Mouse (Mus musculus): ENCODE measurements around the gene Pde11a.

Pde11a gene

DNA sequence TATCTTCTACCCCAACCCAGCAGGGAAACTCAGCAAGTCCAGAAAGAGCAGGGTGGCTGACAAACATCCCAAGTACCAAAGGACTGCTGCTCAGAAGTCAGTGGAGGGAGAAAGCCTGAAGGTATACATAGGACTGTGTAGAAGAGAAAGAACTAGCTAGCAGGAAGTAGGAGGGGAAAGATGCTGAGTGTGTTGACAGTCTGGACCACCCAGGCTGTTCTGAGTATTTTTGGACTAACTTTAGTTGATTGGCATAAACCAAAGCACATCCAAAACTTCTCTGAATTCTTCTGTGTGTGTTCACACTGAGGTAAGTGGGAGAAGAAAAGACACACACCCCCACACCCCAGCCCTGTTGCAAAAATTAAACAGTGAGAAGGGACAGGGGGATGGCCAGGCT is 248.1 kb downstream of the Pde11a start:
- DNase-seq (ENCODE audit: low spot score): no peak

- DNase-seq (ENCODE audit: low spot score): no peak
Measured at GRCm38 (mm10) chr2:76088844-76089243, 249.7 kb downstream of the Pde11a start.

DNA sequence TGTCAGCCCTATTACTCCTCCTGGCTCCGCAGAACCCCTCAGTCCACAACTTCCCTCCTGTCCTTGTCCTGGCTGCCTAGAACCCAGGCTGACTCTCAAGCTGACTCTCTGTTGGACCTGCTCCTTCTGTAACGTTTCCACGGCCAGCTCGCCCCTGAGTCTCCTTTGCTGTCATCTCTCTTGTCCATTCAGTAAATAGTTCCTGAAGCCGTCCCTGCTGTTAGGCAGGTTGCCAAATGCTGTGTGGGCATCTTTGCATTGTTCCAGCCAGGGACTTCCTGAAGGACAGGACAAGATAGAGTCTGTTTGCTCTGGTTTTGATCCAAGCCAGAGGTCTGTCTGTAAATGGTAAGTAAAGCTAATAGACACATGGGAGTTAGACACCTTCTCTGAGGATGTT is 250.2 kb downstream of the Pde11a start:
- DNase-seq (ENCODE audit: low spot score): no peak

- DNase-seq (ENCODE audit: low spot score): no peak
Measured at GRCm38 (mm10) chr2:76087170-76087569, 251.4 kb downstream of the Pde11a start.

DNA sequence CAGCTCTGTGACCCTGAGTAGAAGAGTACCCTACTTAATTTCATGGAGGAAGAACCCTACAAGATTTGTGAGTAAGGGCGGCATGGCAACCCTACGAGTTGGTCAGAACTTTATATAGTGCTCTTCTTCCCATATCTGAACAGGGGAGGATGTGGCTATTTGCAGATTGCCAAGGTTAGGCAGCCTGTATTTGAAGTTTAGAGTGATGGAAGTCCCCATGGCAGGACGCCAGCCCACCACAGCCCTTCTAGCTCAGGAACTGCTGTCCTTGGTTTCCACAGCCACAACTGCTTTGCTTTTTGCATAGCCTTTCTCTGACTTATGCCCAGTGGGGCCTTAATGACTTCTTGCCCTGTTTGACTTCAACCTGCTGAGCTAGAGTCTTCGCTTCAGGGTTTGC is 253.6 kb downstream of the Pde11a start:
- DNase-seq (ENCODE audit: low spot score): no peak

- DNase-seq (ENCODE audit: low spot score): no peak
Measured at GRCm38 (mm10) chr2:76083901-76084300, 254.7 kb downstream of the Pde11a start.

- DNase-seq (ENCODE audit: low spot score): no peak
Measured at GRCm38 (mm10) chr2:76083396-76083795, 255.2 kb downstream of the Pde11a start.

- no peak for DNase-seq (ENCODE audit: low spot score)
Measured at GRCm38 (mm10) chr2:76081991-76082390, 256.6 kb downstream of the Pde11a start.

- DNase-seq (ENCODE audit: low spot score): no peak
Measured at GRCm38 (mm10) chr2:76080549-76080948, 258.0 kb downstream of the Pde11a start.

GRCm38 (mm10) chr2:76076838-76077237 is 261.7 kb downstream of the Pde11a start:
- DNase-seq (ENCODE audit: low spot score): no peak

GRCm38 (mm10) chr2:76076047-76076446 is 262.5 kb downstream of the Pde11a start:
- DNase-seq (ENCODE audit: low spot score): no peak

DNA sequence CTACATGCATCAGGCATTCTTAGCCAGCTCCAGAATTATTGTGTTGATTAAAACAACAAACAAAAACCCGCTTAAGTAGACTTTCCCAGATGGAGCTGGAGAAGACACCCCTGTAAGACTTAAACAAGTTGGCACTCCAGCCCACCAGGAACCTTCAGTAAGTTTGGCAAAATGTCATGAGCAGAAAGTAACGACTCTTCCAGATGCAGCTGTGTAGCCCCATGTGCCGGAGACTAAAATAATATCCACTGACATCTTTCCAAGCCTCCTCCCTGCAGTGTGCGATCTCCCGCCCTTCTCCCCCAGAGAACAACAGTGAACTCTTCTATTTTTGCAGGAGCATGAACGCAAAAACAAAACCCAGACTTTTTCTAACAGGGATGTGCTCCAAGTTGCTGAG is 265.5 kb downstream of the Pde11a start:
- no peak for DNase-seq (ENCODE audit: low spot score)

- DNase-seq (ENCODE audit: low spot score): no peak
Measured at GRCm38 (mm10) chr2:76070432-76071306, 267.9 kb downstream of the Pde11a start.

GRCm38 (mm10) chr2:76069238-76069637 is 269.3 kb downstream of the Pde11a start:
- DNase-seq (ENCODE audit: low spot score): no peak

DNA sequence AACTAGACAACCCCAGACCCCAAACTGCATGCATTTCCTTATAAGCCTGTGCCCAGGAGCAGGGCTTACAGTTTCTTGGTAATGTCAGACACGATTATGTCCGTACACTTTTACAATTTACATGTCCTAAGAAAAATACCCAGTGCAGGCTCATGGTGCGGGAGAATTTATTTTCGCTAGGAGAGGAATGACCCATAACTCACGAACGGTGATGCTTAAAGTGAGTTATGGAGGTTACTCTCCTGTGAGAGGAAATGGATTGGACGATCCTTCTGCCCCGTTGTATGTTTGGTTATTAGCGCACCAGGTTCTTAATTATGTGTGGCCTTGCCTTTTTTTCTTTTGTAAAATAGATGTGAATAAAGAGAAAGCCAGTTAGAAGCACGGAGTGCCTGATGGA is 270.4 kb downstream of the Pde11a start:
- no peak for DNase-seq (ENCODE audit: low spot score)

GRCm38 (mm10) chr2:76067144-76067543 is 271.4 kb downstream of the Pde11a start:
- DNase-seq (ENCODE audit: low spot score): no peak

- no peak for DNase-seq (ENCODE audit: low spot score)
Measured at GRCm38 (mm10) chr2:76065292-76065691, 273.3 kb downstream of the Pde11a start.

DNA sequence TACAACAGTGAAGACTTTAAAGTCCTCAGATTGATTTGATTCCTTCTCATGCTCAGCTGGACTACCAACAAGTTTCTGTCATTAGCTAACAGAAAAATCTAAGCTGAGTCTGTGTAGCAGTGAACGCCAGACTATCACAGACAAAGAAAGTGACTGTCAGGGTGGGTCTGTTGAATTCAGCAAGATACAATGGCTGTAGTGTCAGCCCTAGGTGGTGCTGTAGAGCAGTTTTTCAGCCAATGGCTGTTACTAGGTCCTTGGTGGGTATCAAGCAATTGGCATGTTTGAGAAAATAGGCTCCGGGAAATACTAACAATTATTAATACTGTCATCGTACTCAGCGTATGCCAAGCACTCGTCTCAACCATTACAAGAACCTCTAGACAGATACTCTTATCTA is 274.5 kb downstream of the Pde11a start:
- no peak for DNase-seq (ENCODE audit: low spot score)

- DNase-seq (ENCODE audit: low spot score): no peak
Measured at GRCm38 (mm10) chr2:76060207-76060606, 278.4 kb downstream of the Pde11a start.

DNA sequence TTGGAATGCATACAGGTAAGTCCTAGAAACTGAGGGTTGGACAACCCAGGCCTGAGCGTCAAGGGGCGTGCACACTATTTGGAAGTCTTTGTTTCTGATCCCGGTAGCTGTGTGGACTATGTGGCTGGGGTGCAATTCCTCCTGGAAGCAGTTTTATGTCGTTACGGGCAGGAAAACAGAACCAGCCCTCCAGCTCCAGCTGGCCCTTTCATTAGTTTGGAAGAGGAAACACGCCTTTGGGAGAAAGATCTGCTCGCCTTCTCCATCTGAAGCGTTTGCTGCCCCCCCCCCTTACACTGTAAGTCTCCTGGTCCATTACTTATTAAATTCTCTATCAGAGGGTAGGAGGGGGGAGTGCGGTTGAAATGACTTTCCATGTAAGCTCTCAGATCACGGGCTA is 279.0 kb downstream of the Pde11a start:
- DNase-seq (ENCODE audit: low spot score): no peak

DNA sequence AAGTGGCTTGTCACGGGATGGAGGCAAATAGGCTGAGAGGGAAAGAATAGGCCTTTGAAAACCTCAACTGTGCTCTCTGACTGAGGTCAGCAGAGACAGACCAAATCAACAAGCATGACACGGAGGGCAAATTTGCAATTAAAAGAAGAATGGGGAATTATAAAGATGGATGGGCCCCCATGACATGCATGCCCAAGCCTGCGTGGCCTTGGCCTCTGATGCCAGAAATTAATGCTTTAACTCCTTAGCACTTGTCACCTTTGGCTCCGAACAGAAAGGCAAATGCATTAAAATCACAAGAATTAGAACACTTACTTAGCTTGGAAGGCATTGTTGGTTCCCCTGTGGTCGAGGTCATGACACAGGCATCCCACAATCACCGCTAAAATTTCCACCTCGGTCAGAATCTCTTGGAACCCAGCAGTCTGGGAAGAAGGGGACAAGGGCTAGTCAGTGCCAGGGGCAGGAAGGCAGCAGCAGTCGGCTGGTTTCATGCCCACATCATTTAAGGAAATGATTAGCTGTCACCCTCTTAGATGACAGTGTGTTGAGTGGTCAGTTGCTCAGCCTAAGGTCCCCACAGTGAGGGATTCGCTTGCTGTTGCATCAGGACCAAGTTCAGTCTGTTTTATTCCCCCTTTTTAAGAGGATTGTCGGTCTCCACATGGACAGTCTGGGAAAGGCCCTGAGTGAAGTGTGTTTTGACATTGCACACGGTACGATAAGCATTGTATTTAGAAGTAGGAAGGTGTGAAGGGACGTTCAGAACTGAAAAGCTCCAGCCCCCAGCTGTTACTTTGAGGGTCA is 279.7 kb downstream of the Pde11a start:
- DNase-seq (ENCODE audit: low spot score): no peak

- DNase-seq (ENCODE audit: low spot score): no peak
Measured at GRCm38 (mm10) chr2:76057555-76057954, 281.0 kb downstream of the Pde11a start.

- DNase-seq (ENCODE audit: low spot score): no peak
Measured at GRCm38 (mm10) chr2:76053748-76054331, 284.7 kb downstream of the Pde11a start.
